Comparison of ENCODE assay signal across 8 mouse cellular contexts in genomic region chr7:28380237-28381016, GRCm38 (mm10). TPM values are rescaled to one million over a fixed set of nuclear protein-coding genes. Genes with fewer than 3 reads are reported as not detected.
DNase-seq lines count a peak whose midpoint lies in the region; ATAC-seq lines count a peak whose summit lies in the region.

TSS of gene Zfp36 (minus strand) at chr7:28380253.

- no peaks in the 10 kb centered on the region for H3K27me3 ChIP-seq in embryonic facial prominence, embryonic 13.5 days
- H3K27me3 ChIP-seq in hindbrain, embryonic 10.5 days (ENCODE audit: insufficient read depth, poor library complexity, severe bottlenecking) = peaks cover 24% of the 10 kb centered on the region

- H3K4me1 ChIP-seq in embryonic facial prominence, embryonic 13.5 days = peaks cover 64% of the 10 kb centered on the region
- peaks cover 77% of the 10 kb centered on the region for H3K4me1 ChIP-seq in hindbrain, embryonic 10.5 days (replicated peaks)

- H3K27ac ChIP-seq in embryonic facial prominence, embryonic 13.5 days = peak within 1 kb of the TSS; percentile 98
- peak within 1 kb of the TSS; percentile 93 for H3K27ac ChIP-seq in hindbrain, embryonic 10.5 days

- H3K9ac ChIP-seq in embryonic facial prominence, embryonic 13.5 days = peak within 1 kb of the TSS; percentile 87

- peak within 1 kb of the TSS; percentile 63 for H3K4me3 ChIP-seq in embryonic facial prominence, embryonic 13.5 days
- H3K4me3 ChIP-seq in hindbrain, embryonic 10.5 days = peak within 1 kb of the TSS; percentile 66

- peaks cover 16% of the 10 kb centered on the region for H3K36me3 ChIP-seq in embryonic facial prominence, embryonic 13.5 days
- H3K36me3 ChIP-seq in hindbrain, embryonic 10.5 days = peaks cover 15% of the 10 kb centered on the region

- DNase-seq in thymus, postnatal 0 days (ENCODE audit: low spot score) = no peak
- no peak for DNase-seq in thymus, postnatal 4 days
- DNase-seq in hindbrain, embryonic 10.5 days (ENCODE audit: low spot score) = no peak
- no peak for DNase-seq in layer of hippocampus, adult 9-11 months
- no peak for DNase-seq in right cerebral cortex, postnatal 4 days
- no peak for DNase-seq in frontal cortex, postnatal 10 days (ENCODE audit: low spot score in 2 of 2)

- peak within 1 kb of the TSS; percentile 95 for H3K4me2 ChIP-seq in embryonic facial prominence, embryonic 13.5 days

- ATAC-seq in embryonic facial prominence, embryonic 13.5 days (ENCODE audit: insufficient number of reproducible peaks, insufficient read depth, low FRiP score, low TSS enrichment, low read depth) = no peak
- no peak for ATAC-seq in megakaryocyte progenitor cell, adult 5-6 weeks (replicated peaks; ENCODE audit: poor library complexity)

- 41% methylated on average over 17 of the region's 17 CpGs for WGBS in embryonic facial prominence, embryonic 13.5 days
- WGBS in hindbrain, embryonic 10.5 days = 54% methylated on average over 17 of the region's 17 CpGs

- H3K9me3 ChIP-seq in embryonic facial prominence, embryonic 13.5 days = no peaks in the 10 kb centered on the region
- H3K9me3 ChIP-seq in hindbrain, embryonic 10.5 days = no peaks in the 10 kb centered on the region

RNA-seq across cellular contexts. Expression of gene Zfp36, which starts in this region (rescaled TPM):
- polyA plus RNA-seq in thymus, postnatal 0 days (2015; fragmentation: Nextera tagmentation; extraction: Ambion mirVana) = 70.6 and 72.0 TPM in 2 replicates
- polyA plus RNA-seq in embryonic facial prominence, embryonic 13.5 days (2015; fragmentation: Nextera tagmentation; extraction: Ambion mirVana) = 9.7 and 11.0 TPM in 2 replicates
- polyA plus RNA-seq in hindbrain, embryonic 10.5 days (2016; fragmentation: Nextera tagmentation; extraction: Ambion mirVana) = 5.3 and 5.8 TPM in 2 replicates
- 87.3 and 149 TPM in 2 replicates for total RNA-seq in megakaryocyte progenitor cell, adult 5-6 weeks (2015)
- 26.0 and 46.4 TPM in 2 replicates for total RNA-seq in megakaryocyte progenitor cell, adult 5-6 weeks (2017)
